Mouse (Mus musculus) left cerebral cortex, postnatal 14 days (tissue): ENCODE data around the gene Sbno1. TPM values are rescaled to one million over a fixed set of nuclear protein-coding genes. Genes with fewer than 3 reads are reported as not detected.

ENCODE experiments used
- DNase-seq, 2 experiments: peaks; one replicate each; pipeline ENCODE4 v3.0.0; 2021 to 2022; ENCODE audit warnings: low spot score in 2 of 2, mixed read lengths in 1 of 2
- intact Hi-C: fragments of 180-260 bp; cut with DNase I; formaldehyde crosslinking; loops from one replicate; pipeline ENCODE4 v1.15.1; 2025
- total RNA-seq, 2 experiments: library from RNA; stranded (reverse); gene quantifications; 2 replicates each; pipeline ENCODE4 v1.2.3; 2021

The Sbno1 gene
- total RNA-seq, 2 experiments from 2014 or later = 139 to 153 TPM

DNA sequence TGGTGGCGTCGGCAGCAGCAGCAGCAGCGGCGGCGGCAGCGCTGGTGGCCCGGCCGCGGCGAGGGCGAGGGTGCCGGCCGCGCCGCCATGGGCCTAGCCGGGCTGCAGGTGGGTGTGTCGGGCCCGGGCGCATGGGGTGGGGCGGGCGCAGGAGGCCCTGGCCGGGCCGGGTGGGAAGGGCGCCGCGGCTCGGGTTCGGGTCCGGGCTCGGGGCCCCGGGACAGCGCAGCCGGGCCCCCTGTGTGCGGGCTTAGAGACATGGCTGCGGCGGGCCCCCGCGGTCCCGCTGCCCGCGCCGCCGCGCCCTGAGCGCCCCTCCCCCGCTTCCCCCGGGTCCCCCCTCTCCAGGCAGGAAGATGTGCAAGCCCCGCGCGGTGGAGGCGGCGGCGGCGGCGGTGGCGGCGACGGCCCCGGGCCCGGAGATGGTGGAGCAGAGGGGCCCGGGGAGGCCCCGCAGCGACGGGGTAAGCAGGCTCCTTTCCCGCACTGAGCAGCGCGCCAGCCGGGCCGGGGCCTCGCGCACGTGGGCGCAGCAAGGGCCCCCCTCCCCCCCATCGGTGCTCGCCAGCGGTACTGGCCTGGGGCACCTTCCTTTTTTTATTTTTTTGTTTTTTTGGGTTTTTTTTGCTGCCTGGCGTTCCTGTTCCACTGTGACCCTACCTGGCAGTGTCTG is 20.0 kb upstream of the Sbno1 start:
- DNase-seq = peak in 1 of 2 experiments; percentile 23

DNA sequence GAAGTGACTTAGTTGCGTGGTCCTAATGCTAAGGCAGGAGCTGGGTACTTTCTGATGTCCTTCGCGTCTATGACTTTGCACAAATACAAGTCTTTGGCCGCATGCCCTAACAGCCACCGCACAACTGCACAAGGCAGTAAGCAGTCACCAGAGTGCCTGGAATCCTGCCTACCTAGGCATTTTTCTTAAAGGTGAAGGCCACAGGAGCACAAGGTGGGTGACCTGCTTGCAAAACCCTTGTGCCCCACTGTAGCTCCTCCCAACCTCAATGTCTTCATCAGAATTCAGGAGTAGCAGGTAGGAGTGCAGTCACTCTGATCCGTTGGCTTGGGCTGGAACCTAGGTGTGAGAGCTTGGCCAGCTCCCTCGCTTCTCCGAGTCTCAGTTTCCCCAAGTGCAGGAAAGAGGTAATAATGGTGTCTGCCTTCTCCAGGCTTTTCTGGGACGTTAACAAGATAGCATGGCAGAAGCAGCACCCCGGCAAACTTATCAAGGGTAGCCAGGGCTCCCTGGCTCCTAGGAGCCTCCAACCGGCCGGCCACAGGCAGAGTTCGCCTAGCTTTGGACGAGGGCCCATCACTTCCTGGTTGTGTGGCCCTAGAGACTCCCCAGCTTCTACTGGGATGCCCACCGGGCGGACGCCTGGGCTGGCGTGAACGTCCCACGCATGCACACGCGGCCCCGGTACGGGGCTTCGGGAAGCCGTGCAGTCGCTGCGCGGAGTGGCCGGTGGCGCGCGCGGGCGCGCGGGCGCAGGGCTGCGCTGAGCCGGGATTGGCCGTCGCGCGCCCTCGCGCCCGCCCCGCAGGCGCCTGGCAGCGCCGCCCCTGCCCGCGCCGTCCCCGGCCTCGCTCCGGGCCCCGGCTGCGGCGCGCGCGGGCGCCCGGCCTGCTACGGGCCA is 19.1 kb upstream of the Sbno1 start:
- DNase-seq = peak; percentile 68 to 80
- intact Hi-C loops = loop anchor here (5.0 kb wide), 1 partner anchor 37 kb away; the partner anchor contains the start of gene Snrnp35

More for the DNA sequence above, 20.0 kb upstream of the Sbno1 start:
- intact Hi-C loops = loop anchor here (5.0 kb wide), 1 partner anchor 37 kb away; the partner anchor contains the start of gene Snrnp35

DNA sequence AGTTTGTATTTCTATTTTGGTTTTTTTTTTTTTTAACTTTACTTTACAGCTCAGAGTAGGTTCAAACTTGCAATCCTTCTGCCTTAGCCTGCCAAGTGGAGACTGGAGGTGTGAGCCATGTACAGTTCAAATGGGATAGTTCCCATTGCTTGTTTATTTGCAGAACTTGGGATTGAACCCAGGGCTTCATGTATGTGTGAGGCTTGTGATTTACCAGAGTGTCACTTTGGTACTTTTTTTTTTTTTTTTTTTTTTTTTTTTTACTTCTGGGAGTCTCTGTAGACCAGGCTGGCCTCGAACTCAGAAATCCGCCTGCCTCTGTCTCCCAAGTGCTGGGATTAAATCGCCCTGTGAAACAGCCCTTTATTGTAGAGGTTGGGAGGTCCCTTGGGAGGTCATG is 18.4 kb upstream of the Sbno1 start:
- DNase-seq = no peak
- intact Hi-C loops = no loop called here

DNA sequence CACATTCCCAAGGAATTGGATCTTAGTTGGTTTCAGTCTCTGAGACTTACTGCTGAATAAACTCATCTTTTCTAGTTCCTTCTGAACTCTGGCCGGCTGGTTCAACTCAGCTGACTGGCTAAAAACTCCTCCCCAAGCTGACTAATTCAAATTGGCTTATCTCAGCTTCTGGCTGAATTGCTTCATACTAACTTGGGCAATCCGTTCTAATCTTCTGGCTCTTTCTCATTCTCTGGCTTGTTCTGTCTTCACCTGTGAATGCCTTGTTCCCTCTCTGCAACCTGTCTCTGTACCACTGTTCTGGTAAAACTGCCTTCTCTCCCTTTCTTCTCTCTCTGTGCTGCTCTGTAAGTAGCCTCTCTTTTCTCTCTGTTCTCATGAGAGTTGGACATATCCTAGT is 16.8 kb upstream of the Sbno1 start:
- intact Hi-C loops = no loop called here
- DNase-seq = no peak

DNA sequence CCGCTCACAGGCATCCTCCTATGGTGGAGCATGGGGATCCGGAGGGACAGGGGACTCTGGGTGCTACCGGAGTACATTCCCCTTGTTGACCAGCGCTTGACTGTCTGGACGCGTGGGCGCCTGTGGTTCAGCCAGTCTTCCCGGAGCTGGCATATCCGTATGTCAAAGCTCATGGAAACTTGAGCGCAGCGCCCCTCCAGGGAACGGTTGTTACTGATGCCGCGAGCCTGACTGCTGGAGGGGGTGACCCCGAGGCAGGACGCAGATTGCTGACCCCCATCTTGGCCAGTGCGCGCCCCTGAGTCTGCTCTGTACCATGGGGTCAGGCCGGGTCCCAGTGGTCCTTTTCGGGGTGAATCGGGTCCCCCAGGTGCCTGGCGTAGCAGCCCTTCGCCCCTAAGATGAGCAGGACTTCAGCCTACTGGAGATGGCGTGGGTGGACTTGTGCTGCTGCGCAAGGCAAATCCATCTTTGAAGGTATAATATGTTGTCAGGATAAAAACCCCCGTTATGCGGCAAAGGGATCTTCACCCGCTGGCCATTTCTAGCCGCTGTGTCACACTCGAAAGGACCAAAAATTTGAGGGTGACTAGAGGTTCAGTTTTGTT is 14.4 kb upstream of the Sbno1 start:
- DNase-seq = peak in 1 of 2 experiments; percentile 46
- intact Hi-C loops = no loop called here

DNA sequence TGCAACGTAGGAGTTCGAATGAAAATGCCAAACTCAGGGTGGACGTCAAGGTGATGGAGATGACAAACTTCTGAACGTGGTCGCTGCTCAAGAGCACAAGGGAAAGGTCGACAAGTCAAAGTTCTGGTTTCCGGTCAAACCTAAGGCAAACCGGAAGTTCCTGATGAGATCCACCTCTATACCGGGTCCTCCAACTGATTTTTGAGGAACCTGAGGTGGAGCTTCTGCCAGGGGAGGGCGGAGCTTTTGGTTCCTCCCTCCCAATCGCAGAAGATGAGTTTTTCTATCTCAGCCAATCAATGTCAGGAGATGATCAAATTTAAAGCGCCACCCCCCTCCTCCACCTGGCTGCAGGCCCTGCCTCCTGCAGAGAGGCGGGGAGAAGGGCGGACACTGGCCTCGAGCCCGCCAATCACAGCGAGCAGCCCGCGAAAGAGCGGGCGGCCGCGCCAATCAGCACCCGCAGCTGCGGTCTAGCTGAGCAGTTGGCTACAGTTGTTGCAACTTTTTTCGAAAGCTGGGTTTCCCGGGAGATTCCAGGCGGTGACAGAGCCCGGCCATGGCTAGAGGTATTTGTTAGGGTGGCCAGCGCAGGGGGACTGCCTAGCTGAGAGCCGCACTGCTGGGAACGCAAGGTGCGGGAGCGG is 13.8 kb upstream of the Sbno1 start, which contains the start of gene Kmt5a:
Kmt5a (plus strand) TSS at position 484 of the 647 bp plus-strand sequence.
- intact Hi-C loops = loop anchor here (5.0 kb wide), 1 partner anchor 98 kb away; no protein-coding TSS in a partner anchor

DNA sequence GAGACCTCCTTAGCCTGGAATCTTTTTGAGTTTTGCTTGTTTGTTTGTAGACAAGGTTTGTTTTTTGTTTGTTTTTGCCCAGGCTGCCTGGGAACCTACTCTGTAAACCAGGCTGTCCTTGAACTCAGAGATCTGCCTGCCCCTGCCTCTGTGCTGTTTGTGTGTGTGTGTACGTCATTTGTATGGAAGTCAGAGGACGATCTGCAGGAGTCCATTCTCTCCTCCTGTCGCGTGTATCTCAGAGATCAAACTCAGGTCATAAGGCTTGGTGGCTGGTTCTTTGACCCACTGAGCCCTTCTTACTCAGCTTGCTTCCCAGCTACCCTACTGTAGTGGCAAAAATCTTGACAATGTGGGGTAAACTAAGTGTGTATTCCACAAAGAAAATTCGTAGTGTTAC is 12.9 kb upstream of the Sbno1 start:
- intact Hi-C loops = loop anchor here (5.0 kb wide), 1 partner anchor 99 kb away; no protein-coding TSS in a partner anchor
- no peak for DNase-seq

More for the DNA sequence above, 13.8 kb upstream of the Sbno1 start, which contains the start of gene Kmt5a:
- peak; percentile 94 to 95 for DNase-seq

DNA sequence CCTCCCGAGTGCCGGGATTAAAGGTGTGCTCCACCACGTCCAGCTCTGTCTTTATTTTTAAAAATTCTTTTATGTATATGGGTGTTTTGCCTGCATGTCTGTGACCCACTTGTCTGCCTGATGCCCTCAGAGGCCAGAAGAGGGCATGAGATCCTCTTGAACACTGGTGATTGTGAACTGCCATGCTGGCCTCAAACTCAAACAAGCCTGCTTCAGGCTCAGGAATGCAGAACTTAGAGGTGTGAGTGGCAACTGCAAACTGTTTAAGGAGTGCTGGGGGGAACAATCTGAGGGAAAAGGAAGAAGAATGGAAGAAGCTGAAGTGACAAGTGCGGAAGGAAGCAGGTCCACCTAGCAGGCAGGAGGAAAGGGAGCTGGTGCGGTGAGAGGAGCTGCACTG is 12.4 kb upstream of the Sbno1 start:
- intact Hi-C loops = loop anchor here (5.0 kb wide), 1 partner anchor 99 kb away; no protein-coding TSS in a partner anchor

DNA sequence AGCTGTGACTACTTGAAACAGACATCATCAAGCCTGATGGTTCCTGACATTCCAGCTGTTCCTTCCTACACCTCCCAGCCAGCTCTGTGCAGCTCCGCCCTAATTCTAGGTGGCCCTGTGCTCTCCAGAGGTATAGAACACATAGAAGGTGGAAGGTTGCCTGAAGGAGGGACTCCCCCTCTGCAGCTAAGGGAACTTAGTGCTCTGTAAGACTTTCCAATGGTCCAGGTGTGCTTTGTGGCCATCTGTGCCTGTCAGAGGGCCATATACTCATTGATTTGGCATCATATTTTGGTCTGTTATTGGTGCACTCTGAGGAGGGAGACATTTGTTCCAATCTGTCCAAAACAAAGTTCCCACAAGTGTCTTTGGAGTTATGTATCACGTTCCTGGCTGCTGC is 7.2 kb upstream of the Sbno1 start:
- intact Hi-C loops = no loop called here
- no peak for DNase-seq

More for the DNA sequence above, 12.4 kb upstream of the Sbno1 start:
- no peak for DNase-seq

DNA sequence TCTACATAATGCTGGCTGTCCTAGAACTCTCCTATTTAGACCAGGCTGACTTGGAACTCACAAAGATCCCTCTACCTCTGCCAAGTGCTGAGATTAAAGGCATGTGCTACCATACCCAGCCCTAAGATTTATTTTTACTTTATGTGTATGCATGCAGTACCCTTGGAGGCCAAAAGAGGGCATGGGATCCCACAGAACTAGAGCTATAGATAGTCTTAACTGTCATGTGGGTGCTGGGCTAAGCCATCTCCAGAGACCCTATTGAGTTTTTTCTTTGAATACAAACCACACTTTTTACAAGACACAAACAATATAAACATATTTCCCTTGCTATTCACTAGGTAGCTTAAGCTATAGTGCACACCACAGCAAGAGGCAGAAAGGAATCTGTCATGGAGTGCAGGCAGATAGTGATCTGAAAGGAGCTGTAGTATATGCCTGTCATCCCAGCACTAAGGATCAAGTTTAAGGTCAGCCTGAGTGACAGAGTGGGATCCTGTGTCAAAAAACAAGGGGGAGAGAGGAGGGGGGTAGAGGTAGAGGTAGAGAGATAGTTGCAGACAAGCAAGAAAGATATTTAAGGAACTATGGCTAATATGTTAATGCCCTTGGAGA is 6.7 kb upstream of the Sbno1 start:
- intact Hi-C loops = no loop called here
- DNase-seq = peak; percentile 86 to 93

DNA sequence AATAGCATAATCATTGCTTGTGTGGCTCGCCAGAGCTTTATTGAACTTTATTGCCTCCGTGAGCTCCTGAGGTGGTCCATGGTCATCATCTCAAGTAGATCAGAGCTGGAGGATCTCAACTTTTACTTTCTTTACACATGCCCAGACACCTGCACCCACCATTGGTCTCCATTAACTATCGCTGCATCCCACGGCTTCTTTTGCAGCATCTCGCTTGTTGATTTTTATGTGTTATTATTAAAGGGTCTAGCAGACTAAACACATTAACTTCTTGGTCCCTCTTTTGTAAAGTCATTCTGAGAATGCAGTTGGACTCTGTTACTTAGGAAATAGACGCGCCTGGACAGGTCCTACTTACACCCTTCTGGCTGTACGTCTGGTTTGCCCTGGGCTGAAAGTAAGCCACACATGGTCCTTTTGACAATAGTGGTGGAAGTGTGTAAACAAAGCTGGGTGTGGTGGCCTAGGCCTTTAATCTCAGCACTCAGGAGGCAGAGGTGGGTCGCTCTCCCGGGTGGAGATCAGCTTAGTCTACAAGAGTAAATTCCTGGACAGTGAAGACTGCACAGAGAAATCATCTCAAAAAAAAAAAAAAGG is 772 bp upstream of the Sbno1 start:
- intact Hi-C loops = no loop called here
- no peak for DNase-seq

DNA sequence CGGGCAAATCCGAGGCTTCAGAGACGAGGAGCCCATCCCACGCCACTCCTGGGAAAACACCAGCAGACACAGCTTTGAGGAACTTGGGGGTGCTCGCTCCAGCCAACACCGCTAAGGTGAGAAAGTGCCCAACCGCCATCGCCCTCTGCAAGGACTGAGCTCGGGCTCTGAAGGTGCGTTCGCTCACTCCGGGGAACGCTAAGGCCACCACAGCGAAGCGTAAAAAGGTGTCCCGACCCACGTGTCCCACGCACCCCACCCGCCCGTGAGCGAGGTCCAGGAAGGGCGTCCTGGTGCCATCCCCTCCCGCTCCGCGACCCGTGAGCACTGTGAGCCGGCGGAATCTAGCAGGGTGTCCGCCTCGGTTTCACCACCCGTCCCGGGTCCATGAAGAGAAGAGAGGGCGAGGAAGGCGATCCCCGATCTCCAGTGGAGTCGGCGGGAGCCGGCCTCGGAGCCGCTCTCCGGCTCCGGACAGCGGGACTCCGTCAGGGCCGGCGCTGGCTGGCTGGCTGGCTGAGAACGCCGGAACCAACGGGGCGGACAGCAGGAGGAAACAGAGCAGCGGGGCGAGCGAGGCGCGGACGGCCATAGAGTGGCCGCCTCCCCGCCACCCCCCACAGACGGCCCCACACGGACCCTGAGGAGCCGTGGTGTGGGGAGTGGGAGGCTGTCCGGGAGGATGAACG is 934 bp downstream of the Sbno1 start:
- intact Hi-C loops = no loop called here
- DNase-seq = peak in 1 of 2 experiments; percentile 16

DNA sequence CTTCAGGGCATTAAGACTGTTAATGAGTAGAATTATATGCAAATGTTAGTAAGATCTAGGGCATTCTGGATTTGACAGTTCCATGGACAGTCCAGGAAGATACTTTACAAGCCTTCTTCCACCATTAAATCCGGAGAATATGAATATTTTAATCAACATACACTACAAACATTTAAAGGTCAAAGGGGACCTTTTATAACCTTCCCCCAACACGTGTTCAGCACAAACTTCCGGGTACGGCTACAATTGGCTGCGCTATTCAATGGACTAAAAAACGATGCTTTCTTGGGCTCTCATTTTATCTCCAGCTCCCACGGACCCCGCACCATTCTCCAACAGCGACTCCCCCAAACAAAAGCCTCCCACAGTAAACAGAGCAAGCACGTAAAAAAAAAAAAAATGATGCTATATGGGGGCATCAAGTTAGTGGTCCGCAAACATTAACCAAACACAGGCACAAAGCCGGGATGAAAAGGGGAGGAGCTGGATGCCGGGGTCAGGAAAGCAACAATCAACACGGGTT is 1.5 kb downstream of the Sbno1 start:
- DNase-seq = no peak
- intact Hi-C loops = no loop called here

DNA sequence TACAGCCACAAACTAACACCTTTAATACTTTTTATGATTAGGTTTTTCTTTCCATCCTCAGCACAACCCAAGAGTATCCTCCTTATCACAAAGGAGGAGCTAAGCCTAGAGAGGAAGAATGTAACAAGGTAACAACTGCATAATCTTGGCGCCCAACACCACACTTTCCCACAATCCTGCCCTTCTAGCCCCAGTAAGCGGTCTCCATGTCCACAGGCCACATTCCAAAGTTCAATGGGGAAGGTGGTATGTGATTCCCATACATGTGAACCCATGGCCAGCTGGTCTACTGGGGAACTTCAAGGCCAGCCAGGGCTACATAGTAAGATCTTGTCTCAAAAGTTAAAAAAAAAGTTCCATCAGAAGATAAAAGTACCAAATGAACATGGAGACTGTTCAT is 4.0 kb downstream of the Sbno1 start:
- DNase-seq = no peak
- intact Hi-C loops = no loop called here

DNA sequence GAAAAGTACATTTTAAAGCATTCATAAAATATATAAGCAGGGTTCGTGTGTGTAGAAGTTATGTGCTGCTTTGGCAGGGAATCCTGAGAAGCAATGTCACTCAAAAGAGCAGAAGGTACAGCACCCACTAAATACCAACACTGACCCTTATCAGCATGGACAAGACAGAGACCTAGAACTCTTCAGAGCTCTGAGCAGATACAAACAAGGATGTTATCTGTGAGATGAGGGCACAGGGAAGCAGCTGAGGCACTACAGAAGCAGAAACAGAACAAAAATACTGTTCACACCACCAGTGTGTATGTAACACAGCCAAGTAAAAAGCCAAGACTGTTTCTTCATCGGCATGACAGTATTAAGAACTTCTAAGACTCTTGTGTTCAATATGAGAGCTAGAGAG is 6.9 kb downstream of the Sbno1 start:
- intact Hi-C loops = no loop called here
- no peak for DNase-seq

DNA sequence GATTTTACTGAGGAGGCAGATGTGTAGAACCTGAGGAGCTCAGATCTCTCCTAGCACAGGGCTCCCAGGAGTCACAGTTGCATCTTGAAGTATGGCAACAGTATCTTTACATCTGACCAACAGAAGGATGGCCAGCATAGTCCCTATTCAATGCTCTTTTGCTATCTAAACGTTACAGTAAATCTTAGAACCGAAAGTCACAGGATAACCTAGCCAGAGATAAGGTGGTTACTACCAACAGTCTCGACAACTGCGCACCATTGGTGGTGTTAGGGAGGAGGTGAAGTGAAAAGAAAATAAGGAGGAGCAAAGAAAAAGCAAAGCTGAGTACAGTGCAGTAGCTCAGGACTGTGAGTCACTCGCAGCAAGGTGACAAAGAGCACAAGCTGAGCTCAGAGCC is 13.6 kb downstream of the Sbno1 start:
- DNase-seq = no peak
- intact Hi-C loops = no loop called here

DNA sequence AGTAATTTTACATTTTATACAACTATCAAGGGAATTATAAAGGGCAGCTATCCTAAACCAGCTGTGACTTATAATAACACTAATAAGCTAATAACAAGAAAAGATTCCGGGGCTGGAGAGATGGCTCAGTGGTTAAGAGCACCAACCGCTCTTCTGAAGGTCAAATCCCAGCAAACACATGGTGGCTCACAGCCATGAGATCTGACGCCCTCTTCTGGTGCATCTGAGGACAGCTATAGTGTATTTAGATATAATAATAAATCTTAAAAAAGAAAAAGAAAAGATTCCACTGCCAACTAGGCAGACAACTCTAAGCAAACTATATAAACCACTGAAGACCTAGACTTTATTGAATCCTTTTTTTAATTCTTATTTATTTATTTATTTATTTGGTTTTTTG is 15.0 kb downstream of the Sbno1 start:
- intact Hi-C loops = no loop called here
- DNase-seq = no peak

DNA sequence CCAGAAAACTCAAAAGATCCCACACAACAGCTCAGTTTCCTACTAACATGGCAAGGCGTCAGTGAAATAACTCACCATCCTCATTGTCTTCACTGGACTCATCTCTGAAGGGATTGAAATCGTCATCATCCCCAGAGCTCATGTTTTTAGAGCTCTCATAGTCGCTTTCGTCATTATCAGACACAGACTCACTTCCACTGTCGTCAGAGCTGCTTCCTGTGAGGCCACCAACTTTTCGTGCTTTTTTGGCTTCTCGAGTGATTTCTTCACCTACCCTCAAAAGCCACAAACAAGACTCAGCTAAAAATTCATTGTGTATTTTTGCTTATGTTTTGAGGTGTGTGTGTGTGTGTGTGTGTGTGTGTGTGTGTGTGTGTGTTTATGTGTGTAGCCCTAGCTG is 32.1 kb downstream of the Sbno1 start:
- no peak for DNase-seq
- intact Hi-C loops = no loop called here
